Mouse (Mus musculus) layer of hippocampus, postnatal 10 days (tissue): ENCODE measurements at regions not wholly inside any gene's neighbourhood (a gene's known extent, or its start where the extent isn't known, plus 50 kb on each side); places are given as distances from the start of the nearest gene placed in this dataset.

Source experiments
- DNase-seq, 2 experiments: peaks; one replicate each; pipeline ENCODE4 v3.0.0; 2021; ENCODE audit warnings: low spot score in 2 of 2

DNA sequence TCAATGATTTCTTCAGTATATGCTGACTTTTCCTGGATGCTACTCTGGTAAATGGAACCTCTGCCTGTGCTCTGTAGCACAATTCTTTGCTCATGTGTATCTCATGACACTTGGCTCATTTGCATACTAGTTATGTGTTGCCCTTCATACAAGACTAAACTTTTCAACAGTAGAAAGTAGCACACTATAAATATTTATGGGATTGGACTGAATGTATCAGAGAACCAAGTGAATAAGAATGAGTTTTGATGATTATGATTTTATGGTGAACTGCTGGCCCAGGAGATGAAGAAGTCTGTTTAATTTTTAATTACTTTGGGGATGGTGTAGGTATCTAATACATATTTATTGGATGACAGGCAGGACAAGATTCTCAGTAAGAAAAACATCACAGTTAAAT lies 606.3 kb downstream of the Gbe1 start:
- no peak for DNase-seq

- no peak for DNase-seq
These were observed 615.9 kb downstream of the Gbe1 start for GRCm38 (mm10) chr16:70929651-70930050.

- DNase-seq: no peak
These were observed 622.2 kb downstream of the Gbe1 start for GRCm38 (mm10) chr16:70935959-70936358.

GRCm38 (mm10) chr16:70952937-70953336 lies 639.2 kb downstream of the Gbe1 start:
- DNase-seq: no peak
